ENCODE assay signal across 10 mouse cellular contexts in the genomic region with DNA sequence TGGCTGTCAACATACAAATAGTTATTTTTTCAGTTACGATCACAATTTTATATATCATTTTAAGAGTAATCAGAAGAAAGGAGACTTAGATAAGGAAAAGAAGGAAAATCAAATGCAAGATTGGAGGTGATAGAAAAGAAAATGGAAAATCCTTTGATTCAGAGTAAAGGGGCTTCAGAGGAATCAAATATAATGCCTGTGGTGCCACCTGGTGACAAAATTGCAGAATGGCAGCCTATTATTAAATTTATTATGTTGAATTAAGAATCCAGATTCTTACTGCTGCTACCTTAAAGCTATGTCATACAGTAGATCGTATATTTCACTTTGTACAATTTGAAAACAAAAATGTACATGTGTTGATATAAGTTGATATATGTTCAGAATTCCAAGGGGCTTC. TPM values are rescaled to one million over a fixed set of nuclear protein-coding genes. Genes with fewer than 3 reads are reported as not detected.
DNase-seq lines count a peak whose midpoint lies in the region; ATAC-seq and TF ChIP-seq lines count a peak whose summit lies in the region.
"Had no signal": no experiment of that assay in that cellular context is flagged by ENCODE, and none has a peak within 500 bp of the region (broad histone marks: within the 10 kb centered on the region; RNA-seq: fewer than 3 reads in every experiment).

No protein-coding gene starts in this region.

- peak; percentile 48 for DNase-seq in embryonic facial prominence, embryonic 11.5 days (ENCODE audit: low spot score)
- no peak for DNase-seq in embryonic facial prominence, embryonic 10.5 days (ENCODE audit: low spot score)
- DNase-seq in liver, adult 2 months (ENCODE audit: extremely low read depth, low read depth, low spot score): peak; percentile 15
- peak; percentile 44 for DNase-seq in R1 (ENCODE audit: low read depth, low spot score)
- DNase-seq in mesoderm, embryonic 11.5 days (ENCODE audit: low read depth, low spot score): peak; percentile 50
- DNase-seq in layer of hippocampus, adult 9-11 months: no peak

- H3K9me3 ChIP-seq in embryonic facial prominence, embryonic 11.5 days (replicated peaks; ENCODE audit: control insufficient read depth, low read length): no peaks in the 10 kb centered on the region; the same call in 1 of the 2 replicates
- H3K9me3 ChIP-seq in embryonic facial prominence, embryonic 10.5 days: peaks cover 21% of the 10 kb centered on the region; the same call in 1 of the 2 replicates
- no peaks in the 10 kb centered on the region for H3K9me3 ChIP-seq in liver, embryonic 12.5 days (replicated peaks)

- H3K27me3 ChIP-seq in embryonic facial prominence, embryonic 11.5 days (ENCODE audit: control insufficient read depth, insufficient read depth, low read length): no peaks in the 10 kb centered on the region
- H3K27me3 ChIP-seq in embryonic facial prominence, embryonic 10.5 days (replicated peaks; ENCODE audit: low read depth, poor library complexity, severe bottlenecking): no peaks in the 10 kb centered on the region
- H3K27me3 ChIP-seq in liver, adult 2 months (ENCODE audit: control insufficient read depth, insufficient read depth, low read length): no peaks in the 10 kb centered on the region
- H3K27me3 ChIP-seq in liver, embryonic 12.5 days (replicated peaks): no peaks in the 10 kb centered on the region
- H3K27me3 ChIP-seq: limb, embryonic 12.5 days had no signal

- H3K27ac ChIP-seq in embryonic facial prominence, embryonic 11.5 days (replicated peaks; ENCODE audit: low read depth, low read length): no peak overlapping the region
- H3K27ac ChIP-seq in embryonic facial prominence, embryonic 10.5 days (replicated peaks): no peak overlapping the region
- H3K27ac ChIP-seq in liver, adult 2 months (replicated peaks; ENCODE audit: insufficient read depth, low read depth, low read length): no peak overlapping the region
- H3K27ac ChIP-seq in liver, embryonic 12.5 days: no peak overlapping the region
- H3K27ac ChIP-seq: limb, embryonic 12.5 days had no signal

- WGBS in embryonic facial prominence, embryonic 11.5 days: 62% methylated on average over 2 of the region's 2 CpGs
- 60% methylated on average over 2 of the region's 2 CpGs for WGBS in embryonic facial prominence, embryonic 10.5 days
- WGBS in liver, adult 2 months: 45% methylated on average over 2 of the region's 2 CpGs
- WGBS in liver, embryonic 12.5 days (ENCODE audit: insufficient replicate concordance): 40% methylated on average over 2 of the region's 2 CpGs

- H3K4me1 ChIP-seq in embryonic facial prominence, embryonic 11.5 days (ENCODE audit: control insufficient read depth, insufficient read depth, low read length): no peaks in the 10 kb centered on the region
- no peaks in the 10 kb centered on the region for H3K4me1 ChIP-seq in embryonic facial prominence, embryonic 10.5 days
- no peaks in the 10 kb centered on the region for H3K4me1 ChIP-seq in liver, adult 2 months (ENCODE audit: control insufficient read depth, insufficient read depth, low read length)
- no peaks in the 10 kb centered on the region for H3K4me1 ChIP-seq in liver, embryonic 12.5 days
- H3K4me1 ChIP-seq: limb, embryonic 12.5 days had no signal

- no peak for ATAC-seq in embryonic facial prominence, embryonic 11.5 days (replicated peaks; ENCODE audit: insufficient number of reproducible peaks, low FRiP score, low TSS enrichment, low read depth)
- ATAC-seq in liver, embryonic 12.5 days: no peak
- no peak for ATAC-seq in erythroid progenitor cell, adult 5-6 weeks (replicated peaks; ENCODE audit: low FRiP score, poor library complexity, severe bottlenecking)
- ATAC-seq: forebrain, embryonic 16.5 days had no signal

- H3K36me3 ChIP-seq in embryonic facial prominence, embryonic 11.5 days (replicated peaks; ENCODE audit: control insufficient read depth, insufficient read depth, low read depth, low read length): no peaks in the 10 kb centered on the region; the same call in 1 of the 2 replicates
- no peaks in the 10 kb centered on the region for H3K36me3 ChIP-seq in embryonic facial prominence, embryonic 10.5 days (replicated peaks)
- H3K36me3 ChIP-seq in liver, adult 2 months (ENCODE audit: control insufficient read depth, insufficient read depth, low read length): no peaks in the 10 kb centered on the region
- H3K36me3 ChIP-seq in liver, embryonic 12.5 days: no peaks in the 10 kb centered on the region
- H3K36me3 ChIP-seq: limb, embryonic 12.5 days had no signal

- peak; percentile 19; the same call in 1 of the 2 replicates for TF ChIP-seq CTCF in liver, adult 2 months (IDR thresholded peaks at IDR 0.05; ENCODE audit: low read depth, low read length)

- no peak for TF ChIP-seq POLR2A in liver, adult 2 months (IDR thresholded peaks at IDR 0.05; ENCODE audit: extremely low read depth, insufficient read depth, low read length)

- no peak overlapping the region for H3K4me2 ChIP-seq in embryonic facial prominence, embryonic 11.5 days (ENCODE audit: low read depth, low read length)
- no peak overlapping the region for H3K4me2 ChIP-seq in liver, embryonic 12.5 days
- H3K4me2 ChIP-seq: limb, embryonic 12.5 days had no signal

- no peak overlapping the region for H3K9ac ChIP-seq in embryonic facial prominence, embryonic 11.5 days (replicated peaks; ENCODE audit: low read length)
- no peak overlapping the region for H3K9ac ChIP-seq in liver, adult 2 months (ENCODE audit: low read depth, low read length)
- H3K9ac ChIP-seq in liver, embryonic 12.5 days: no peak overlapping the region
- H3K9ac ChIP-seq: limb, embryonic 12.5 days had no signal

- H3K79me2 ChIP-seq in liver, adult 2 months (ENCODE audit: control insufficient read depth, insufficient read depth, low read length): no peaks in the 10 kb centered on the region

- no peak overlapping the region for H3K4me3 ChIP-seq in embryonic facial prominence, embryonic 11.5 days (ENCODE audit: low read depth, low read length)
- no peak overlapping the region for H3K4me3 ChIP-seq in embryonic facial prominence, embryonic 10.5 days
- no peak overlapping the region for H3K4me3 ChIP-seq in liver, adult 2 months (ENCODE audit: insufficient read depth, low read depth, low read length)
- H3K4me3 ChIP-seq in liver, embryonic 12.5 days: no peak overlapping the region
- H3K4me3 ChIP-seq: limb, embryonic 12.5 days had no signal

RNA-seq across cellular contexts. Expression of a gene that starts 43.0 kb away (rescaled TPM):
- 5.4 and 5.7 TPM in 2 replicates for polyA plus RNA-seq in embryonic facial prominence, embryonic 11.5 days (2014; fragmentation: Nextera tagmentation; extraction: Ambion mirVana)
- 4.3 and 4.5 TPM in 2 replicates for polyA plus RNA-seq in embryonic facial prominence, embryonic 10.5 days (2016; fragmentation: Nextera tagmentation; extraction: Ambion mirVana)
- 2.6 and 3.4 TPM in 2 replicates for total RNA-seq in liver, adult 2 months (2014; rRNA removed)
- polyA plus RNA-seq in liver, adult 2 months (2012; rRNA removed): 0.22 and 0.37 TPM in 2 replicates
- 1.4 and 1.8 TPM in 2 replicates for polyA plus RNA-seq in liver, embryonic 12.5 days (2016; fragmentation: Nextera tagmentation; extraction: Ambion mirVana)
- 1.1 TPM in 1 of 2 replicates, not detected in the other for total RNA-seq in erythroid progenitor cell, adult 5-6 weeks (2015; ENCODE audit: low replicate concordance)
- total RNA-seq in erythroid progenitor cell, adult 5-6 weeks (2017; ENCODE audit: low replicate concordance): 4.2 TPM in 1 of 2 replicates, not detected in the other

Comparison
In these comparisons a context has a peak if more than half of its experiments do, and no peak if none do; other contexts are left out.
1. DNase-seq: peak in embryonic facial prominence, embryonic 11.5 days (single experiment), liver, adult 2 months (single experiment), R1 (single experiment) and mesoderm, embryonic 11.5 days (single experiment); none in embryonic facial prominence, embryonic 10.5 days (single experiment) and layer of hippocampus, adult 9-11 months (single experiment).